Mouse (Mus musculus): ENCODE data around the gene Mug2. TPM values are rescaled to one million over a fixed set of nuclear protein-coding genes. Genes with fewer than 3 reads are reported as not detected.
"Not testable (repeated sequence)": the region's sequence is repeated elsewhere in the genome, so short reads cannot be mapped to it uniquely, and the experiment has no call there.

Gene Mug2
- total RNA-seq (2021) = 0.61 and 3.8 TPM in 2 replicates
- long read RNA-seq, partial matches to known transcripts = 57 of 70 reads
- long read RNA-seq, other reads (novel, unspliced or antisense) = 13 of 70 reads

- DNase-seq = not testable (repeated sequence)
These were observed at the start of gene Mug2 for GRCm38 (mm10) chr6:122006461-122006860. Mug2 (plus strand) TSS chr6:122006761.

GRCm38 (mm10) chr6:121957803-121958349 lies 48.7 kb upstream of the Mug2 start:
- DNase-seq = not testable (repeated sequence)

GRCm38 (mm10) chr6:121975701-121976100 lies 30.9 kb upstream of the Mug2 start:
- no peak for DNase-seq

- DNase-seq = no peak
These were observed 94.3 kb downstream of the Mug2 start for GRCm38 (mm10) chr6:122100904-122101303.

- DNase-seq = no peak
These were observed 95.1 kb downstream of the Mug2 start for GRCm38 (mm10) chr6:122101671-122102070.

GRCm38 (mm10) chr6:122116963-122117362 lies 110.4 kb downstream of the Mug2 start:
- no peak for DNase-seq

- no peak for DNase-seq
These were observed 123.0 kb downstream of the Mug2 start for GRCm38 (mm10) chr6:122129521-122129920.

Other genes starting within 250 kb of the Mug2 start
- 2.8 and 28.7 TPM in 2 replicates for gene Mug1, start 168.2 kb upstream of the Mug2 start, total RNA-seq (2021)

All from adrenal gland, postnatal 25 days (tissue).